Mouse (Mus musculus) limb, embryonic 13.5 days (tissue): ENCODE measurements around the gene Rims1. TPM values are rescaled to one million over a fixed set of nuclear protein-coding genes. Genes with fewer than 3 reads are reported as not detected.

ENCODE experiments used
- ATAC-seq: fragments of 200-750 bp; cut with Nextera tagmentation; 2 replicates; pipeline ENCODE4 v1.8.0; 2017; ENCODE audit warnings: low read depth, moderate number of reproducible peaks, moderate TSS enrichment; ENCODE audit not compliant: low FRiP score
- H3K27ac ChIP-seq: fragments of 300-500 bp; sonication (generic); 2 replicates; pipeline ENCODE4 v1.5.1; 2015; ENCODE audit warnings: inconsistent platforms, mild to moderate bottlenecking, moderate library complexity
- H3K27me3 ChIP-seq: fragments of 300-500 bp; sonication (generic); 2 replicates; pipeline ENCODE4 v1.6.1; 2015; ENCODE audit warnings: mild to moderate bottlenecking, inconsistent platforms
- H3K36me3 ChIP-seq: fragments of 300-500 bp; sonication (generic); 2 replicates; pipeline ENCODE4 v1.6.1; 2015; ENCODE audit warnings: inconsistent platforms, mild to moderate bottlenecking, moderate library complexity
- H3K4me1 ChIP-seq: fragments of 300-500 bp; sonication (generic); 2 replicates; pipeline ENCODE4 v1.6.1; 2015; ENCODE audit warnings: inconsistent platforms
- H3K4me2 ChIP-seq: fragments of 300-500 bp; sonication (generic); replicated peaks from 2 replicates; pipeline ENCODE4 v1.6.1; 2015; ENCODE audit warnings: inconsistent platforms, mild to moderate bottlenecking, moderate library complexity
- H3K4me3 ChIP-seq: fragments of 300-500 bp; sonication (generic); 2 replicates; pipeline ENCODE4 v1.5.1; 2015; ENCODE audit warnings: moderate library complexity, mild to moderate bottlenecking, inconsistent platforms
- H3K9ac ChIP-seq: fragments of 300-500 bp; sonication (generic); 2 replicates; pipeline ENCODE4 v1.6.1; 2015; ENCODE audit warnings: mild to moderate bottlenecking, inconsistent platforms
- H3K9me3 ChIP-seq: fragments of 300-500 bp; sonication (generic); 2 replicates; pipeline ENCODE4 v1.6.1; 2016; ENCODE audit warnings: inconsistent platforms
- WGBS: fragments of 180-500 bp; shearing (Covaris S2); methylation state at CpG from one replicate; pipeline ENCODE4 v1.1.7; 2015; 5-methylcytosine and 5-hydroxymethylcytosine counted together
- polyA plus RNA-seq: library from polyadenylated mRNA; unstranded; fragments of >200 nt; fragmentation: Nextera tagmentation; extraction: Ambion mirVana; gene quantifications from 2 replicates; pipeline ENCODE4 v1.2.1, GENCODE M21; 2015

Gene Rims1
- polyA plus RNA-seq, 1 experiment from 2014 or later, result 1.2 TPM

GRCm38 (mm10) chr1:22424020-22424419 lies 381.8 kb downstream of the Rims1 start:
- Histone ChIP-seq H3K9ac (no peak overlapping the region), H3K27ac (no peak overlapping the region), H3K36me3 (no peaks in the 10 kb centered on the region), H3K9me3 (no peaks in the 10 kb centered on the region), H3K4me1 (no peaks in the 10 kb centered on the region), H3K4me3 (no peak overlapping the region), H3K4me2 (no peak overlapping the region), H3K27me3 (no peaks in the 10 kb centered on the region)
- ATAC-seq, result no peak
- WGBS, result 92% methylated on average over 2 of the region's 2 CpGs

GRCm38 (mm10) chr1:22422102-22422501 lies 383.7 kb downstream of the Rims1 start:
- no peak for ATAC-seq
- Histone ChIP-seq H3K27me3 (no peaks in the 10 kb centered on the region), H3K36me3 (no peaks in the 10 kb centered on the region), H3K27ac (no peak overlapping the region), H3K9ac (no peak overlapping the region), H3K9me3 (no peaks in the 10 kb centered on the region), H3K4me3 (no peak overlapping the region), H3K4me2 (no peak overlapping the region), H3K4me1 (no peaks in the 10 kb centered on the region)
- WGBS, result 74% methylated on average over 5 of the region's 5 CpGs

DNA sequence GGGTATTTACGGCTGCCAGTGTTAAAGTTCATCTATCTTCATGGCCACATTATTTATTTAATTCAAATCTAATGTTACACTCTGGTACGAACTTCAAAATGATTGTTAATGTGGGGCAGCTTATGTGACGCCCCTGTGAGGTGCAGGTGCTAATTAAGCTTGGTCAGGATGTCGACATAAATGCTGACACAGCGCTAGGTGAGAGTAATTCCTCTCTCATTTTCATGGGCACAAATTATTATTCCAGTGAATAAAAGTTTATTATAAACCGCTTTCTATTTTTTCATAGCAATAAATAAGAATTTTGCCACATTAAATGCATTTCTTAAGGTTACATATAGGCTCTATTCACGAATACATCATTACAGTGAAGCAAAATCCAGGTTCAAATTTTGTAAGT lies 395.6 kb downstream of the Rims1 start:
- no peaks in the 10 kb centered on the region for H3K36me3 ChIP-seq
- no peak for ATAC-seq
- H3K4me3 ChIP-seq, result no peak overlapping the region
- 74% methylated on average over 7 of the region's 7 CpGs for WGBS
- no peak overlapping the region for H3K9ac ChIP-seq
- H3K4me2 ChIP-seq, result no peak overlapping the region
- no peak overlapping the region for H3K27ac ChIP-seq
- H3K9me3 ChIP-seq, result no peaks in the 10 kb centered on the region
- no peaks in the 10 kb centered on the region for H3K27me3 ChIP-seq
- H3K4me1 ChIP-seq, result no peaks in the 10 kb centered on the region

DNA sequence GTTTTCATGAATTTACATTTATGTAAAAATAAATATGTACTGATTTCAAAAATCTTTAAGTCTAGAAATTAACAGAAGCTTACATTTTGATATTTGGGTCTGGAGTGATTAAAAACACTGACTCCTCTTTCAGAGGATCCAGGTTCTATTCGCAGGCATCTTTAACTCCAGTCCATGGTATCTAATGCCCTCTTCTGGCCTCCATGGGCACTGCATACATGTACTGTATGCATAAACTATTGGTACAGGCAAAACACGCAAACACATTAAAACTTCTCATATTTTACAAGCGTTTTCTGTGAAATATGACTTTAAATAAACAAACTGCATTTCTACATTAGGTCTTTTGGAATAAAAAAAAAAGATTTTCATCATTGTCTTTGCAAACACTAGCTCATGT lies 419.4 kb downstream of the Rims1 start:
- no peak overlapping the region for H3K4me3 ChIP-seq
- no peaks in the 10 kb centered on the region for H3K4me1 ChIP-seq
- H3K27me3 ChIP-seq, result no peaks in the 10 kb centered on the region
- no peak overlapping the region for H3K9ac ChIP-seq
- H3K4me2 ChIP-seq, result no peak overlapping the region
- no peak overlapping the region for H3K27ac ChIP-seq
- ATAC-seq, result no peak
- H3K36me3 ChIP-seq, result no peaks in the 10 kb centered on the region
- WGBS, result 69% methylated on average over 3 of the region's 3 CpGs
- no peaks in the 10 kb centered on the region for H3K9me3 ChIP-seq

- no peaks in the 10 kb centered on the region for H3K4me1 ChIP-seq
- H3K27me3 ChIP-seq, result no peaks in the 10 kb centered on the region
- ATAC-seq, result no peak
- no peaks in the 10 kb centered on the region for H3K9me3 ChIP-seq
- WGBS, result 72% methylated on average over 5 of the region's 5 CpGs
- H3K27ac ChIP-seq, result no peak overlapping the region
- H3K9ac ChIP-seq, result no peak overlapping the region
- no peaks in the 10 kb centered on the region for H3K36me3 ChIP-seq
- no peak overlapping the region for H3K4me2 ChIP-seq
- H3K4me3 ChIP-seq, result no peak overlapping the region
Observed at GRCm38 (mm10) chr1:22377652-22378051, 428.1 kb downstream of the Rims1 start.

DNA sequence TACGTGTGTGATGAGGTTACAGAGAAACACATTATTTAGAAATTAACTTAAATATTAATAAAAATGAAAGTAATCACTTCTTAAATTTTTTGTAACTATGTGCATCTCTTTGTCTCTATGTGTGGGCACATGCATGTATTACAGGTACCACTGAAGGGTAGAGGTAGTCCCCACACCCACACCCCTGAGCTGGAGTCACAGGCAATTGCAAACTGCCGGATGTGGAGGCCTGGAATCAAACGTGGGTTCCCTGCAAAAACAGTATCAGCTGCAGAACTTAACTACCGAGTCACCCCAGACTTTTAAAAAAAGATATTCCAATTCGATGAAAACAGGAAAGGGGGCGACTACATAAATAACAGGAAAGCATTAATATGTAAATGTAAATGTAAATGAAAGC lies 428.7 kb downstream of the Rims1 start:
- Histone ChIP-seq H3K4me3 (no peak overlapping the region), H3K4me2 (no peak overlapping the region), H3K36me3 (no peaks in the 10 kb centered on the region), H3K27me3 (no peaks in the 10 kb centered on the region), H3K9ac (no peak overlapping the region), H3K27ac (no peak overlapping the region), H3K9me3 (no peaks in the 10 kb centered on the region), H3K4me1 (no peaks in the 10 kb centered on the region)
- WGBS, result 50% methylated on average over 6 of the region's 6 CpGs
- ATAC-seq, result no peak

- no peak overlapping the region for H3K9ac ChIP-seq
- H3K36me3 ChIP-seq, result no peaks in the 10 kb centered on the region
- no peak overlapping the region for H3K4me2 ChIP-seq
- H3K27ac ChIP-seq, result no peak overlapping the region
- no peaks in the 10 kb centered on the region for H3K9me3 ChIP-seq
- no peaks in the 10 kb centered on the region for H3K27me3 ChIP-seq
- ATAC-seq, result no peak
- WGBS, result 84% methylated on average over 2 of the region's 2 CpGs
- no peak overlapping the region for H3K4me3 ChIP-seq
- no peaks in the 10 kb centered on the region for H3K4me1 ChIP-seq
Observed at GRCm38 (mm10) chr1:22356209-22356608, 449.6 kb downstream of the Rims1 start.

DNA sequence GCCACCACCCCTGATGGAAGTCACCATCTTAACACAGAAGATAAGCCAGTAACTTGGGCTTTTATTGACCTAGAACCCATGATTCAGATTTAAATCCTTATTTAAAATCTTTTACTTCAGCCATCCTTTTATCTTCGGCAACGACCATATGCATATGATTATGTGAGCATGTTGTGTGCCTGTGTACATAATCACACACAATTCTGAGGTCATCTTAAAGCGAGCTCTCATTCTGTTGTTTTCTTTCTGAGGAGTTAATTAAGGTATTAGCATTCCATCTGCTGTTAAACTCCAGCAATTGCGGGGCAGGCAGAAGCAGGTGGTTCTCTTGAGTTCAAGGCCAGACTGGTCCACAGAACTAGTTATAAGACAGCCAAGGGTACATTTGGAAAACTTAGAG lies 452.1 kb downstream of the Rims1 start:
- WGBS, result 73% methylated on average over 4 of the region's 4 CpGs
- Histone ChIP-seq H3K36me3 (no peaks in the 10 kb centered on the region), H3K9me3 (no peaks in the 10 kb centered on the region)

DNA sequence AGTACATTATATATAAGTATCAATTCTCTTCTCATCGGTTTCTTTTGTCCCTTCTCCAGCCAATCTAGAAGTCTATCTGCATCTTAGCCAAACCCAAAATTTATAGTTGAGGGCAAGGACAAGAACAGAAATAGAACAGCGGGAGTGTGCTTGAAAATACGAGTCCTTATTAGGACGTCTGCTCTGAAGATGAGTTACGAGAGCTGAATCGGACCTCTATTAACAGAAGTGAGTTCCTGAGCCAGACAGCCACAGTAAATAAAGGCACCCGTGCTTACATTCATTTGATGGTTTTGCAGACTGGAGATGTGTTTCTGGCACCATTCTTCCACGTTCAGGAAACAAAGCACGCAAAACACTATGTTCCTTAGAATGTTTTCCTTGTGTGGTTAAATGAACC lies 466.9 kb downstream of the Rims1 start:
- no peaks in the 10 kb centered on the region for H3K9me3 ChIP-seq
- H3K27me3 ChIP-seq, result no peaks in the 10 kb centered on the region
- H3K36me3 ChIP-seq, result no peaks in the 10 kb centered on the region
- ATAC-seq, result no peak
- H3K4me1 ChIP-seq, result no peaks in the 10 kb centered on the region
- WGBS, result 73% methylated on average over 9 of the region's 9 CpGs
- H3K4me3 ChIP-seq, result no peak overlapping the region
- H3K9ac ChIP-seq, result no peak overlapping the region
- no peak overlapping the region for H3K27ac ChIP-seq
- no peak overlapping the region for H3K4me2 ChIP-seq

More for the DNA sequence above, 452.1 kb downstream of the Rims1 start:
- H3K4me2 ChIP-seq, result no peak overlapping the region
- H3K27me3 ChIP-seq, result no peaks in the 10 kb centered on the region
- no peak overlapping the region for H3K9ac ChIP-seq
- H3K4me1 ChIP-seq, result no peaks in the 10 kb centered on the region
- H3K27ac ChIP-seq, result no peak overlapping the region
- H3K4me3 ChIP-seq, result no peak overlapping the region
- ATAC-seq, result no peak

DNA sequence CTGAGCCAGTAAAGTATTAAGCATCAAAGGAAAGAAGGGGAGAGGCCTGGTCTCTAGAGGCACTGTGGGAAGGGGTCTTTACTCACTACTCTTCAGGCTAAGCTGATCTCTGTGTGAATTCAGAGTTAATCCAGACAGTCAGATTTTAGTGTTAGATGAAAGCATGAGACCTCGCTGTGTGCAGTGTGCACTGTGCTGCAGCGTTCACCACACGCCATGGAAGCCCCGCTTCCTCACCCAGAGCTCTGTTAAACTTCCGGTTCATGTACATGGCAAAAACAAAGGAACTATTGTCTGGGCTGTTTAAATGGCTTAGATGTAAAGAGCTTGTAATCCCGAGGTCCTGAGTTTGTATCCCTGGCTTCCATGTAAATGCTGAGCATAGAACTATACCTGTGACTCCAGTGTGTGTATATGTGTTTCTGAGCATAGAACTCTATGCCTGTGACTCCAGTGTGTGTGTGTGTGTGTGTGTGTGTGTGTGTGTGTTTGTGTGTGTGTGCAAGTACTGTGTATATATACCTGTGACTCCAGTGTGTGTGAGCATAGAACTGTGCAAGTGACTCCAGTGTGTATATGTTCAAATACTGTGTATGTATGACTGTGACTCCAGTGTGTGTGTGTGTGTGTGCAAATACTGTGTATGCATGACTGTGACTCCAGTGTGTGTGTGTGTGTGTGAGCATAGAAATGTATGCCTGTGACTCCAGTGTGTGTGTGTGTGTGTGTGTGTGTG lies 484.7 kb downstream of the Rims1 start:
- Histone ChIP-seq H3K4me1 (peaks cover 5% of the 10 kb centered on the region; the same call in 1 of the 2 replicates), H3K4me3 (no peak overlapping the region), H3K9me3 (no peaks in the 10 kb centered on the region), H3K4me2 (no peak overlapping the region), H3K36me3 (no peaks in the 10 kb centered on the region), H3K27ac (no peak overlapping the region), H3K9ac (no peak overlapping the region), H3K27me3 (no peaks in the 10 kb centered on the region)
- 37% methylated on average over 6 of the region's 6 CpGs for WGBS
- no peak for ATAC-seq

DNA sequence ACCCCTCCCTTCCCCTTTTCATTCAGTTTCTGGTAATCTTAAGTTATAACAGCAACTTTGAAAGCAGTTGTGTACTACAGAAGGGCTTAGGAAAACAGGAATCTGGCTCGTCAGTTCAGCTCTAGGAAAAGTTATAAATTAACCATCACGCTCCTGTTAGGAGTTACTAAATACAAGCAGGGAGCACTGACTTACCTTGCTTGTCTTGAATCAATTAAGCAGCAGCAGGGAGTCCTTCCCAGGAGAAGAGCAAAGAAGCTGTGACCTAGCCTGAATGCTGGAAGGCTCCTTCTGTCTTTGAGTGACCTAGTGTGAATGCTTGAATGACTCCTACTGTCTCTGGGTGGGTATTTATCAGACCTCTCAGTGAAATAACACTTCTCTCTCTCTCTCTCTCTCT lies 490.3 kb downstream of the Rims1 start:
- H3K4me2 ChIP-seq, result no peak overlapping the region
- no peak for ATAC-seq
- no peaks in the 10 kb centered on the region for H3K36me3 ChIP-seq
- no peaks in the 10 kb centered on the region for H3K27me3 ChIP-seq
- peaks cover 7% of the 10 kb centered on the region; the same call in 1 of the 2 replicates for H3K4me1 ChIP-seq
- no peaks in the 10 kb centered on the region for H3K9me3 ChIP-seq
- no peak overlapping the region for H3K9ac ChIP-seq
- no peak overlapping the region for H3K4me3 ChIP-seq
- 16% methylated on average over 2 of the region's 2 CpGs for WGBS
- no peak overlapping the region for H3K27ac ChIP-seq

DNA sequence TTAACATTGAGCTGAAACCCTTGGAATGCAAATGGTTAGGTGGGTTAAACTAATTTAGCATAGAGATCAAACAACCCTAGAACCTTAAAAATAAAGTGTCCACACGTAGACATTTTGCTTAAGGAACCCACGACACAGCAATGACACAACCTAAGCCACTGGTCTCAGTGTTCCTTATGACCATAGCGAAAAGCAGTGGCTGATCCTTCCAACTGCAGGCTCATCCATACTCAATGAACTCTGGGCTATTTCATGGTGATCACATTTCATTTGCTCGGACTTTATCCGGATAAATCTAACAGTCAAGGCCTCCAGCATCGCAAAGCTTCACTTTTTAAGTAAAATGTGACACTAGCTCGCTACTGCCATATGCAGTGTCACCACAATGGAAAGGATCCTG lies 494.3 kb downstream of the Rims1 start:
- no peaks in the 10 kb centered on the region for H3K36me3 ChIP-seq
- H3K4me2 ChIP-seq, result no peak overlapping the region
- WGBS, result 65% methylated on average over 7 of the region's 7 CpGs
- H3K4me1 ChIP-seq, result 0 out of 2 replicates have a peak, but pooled peaks cover 6% of the 10 kb centered on the region
- no peaks in the 10 kb centered on the region for H3K27me3 ChIP-seq
- H3K9ac ChIP-seq, result no peak overlapping the region
- no peaks in the 10 kb centered on the region for H3K9me3 ChIP-seq
- H3K27ac ChIP-seq, result no peak overlapping the region
- ATAC-seq, result no peak
- H3K4me3 ChIP-seq, result no peak overlapping the region

GRCm38 (mm10) chr1:22306519-22306918 lies 499.3 kb downstream of the Rims1 start:
- ATAC-seq, result no peak
- no peaks in the 10 kb centered on the region for H3K9me3 ChIP-seq
- H3K4me2 ChIP-seq, result no peak overlapping the region
- H3K4me1 ChIP-seq, result no peaks in the 10 kb centered on the region
- H3K27ac ChIP-seq, result no peak overlapping the region
- H3K4me3 ChIP-seq, result no peak overlapping the region
- WGBS, result 81% methylated on average over 5 of the region's 5 CpGs
- H3K36me3 ChIP-seq, result no peaks in the 10 kb centered on the region
- H3K9ac ChIP-seq, result no peak overlapping the region
- no peaks in the 10 kb centered on the region for H3K27me3 ChIP-seq
